Mouse (Mus musculus) Muller cell, postnatal 12 days (primary cell): Measurements from ENCODE around the gene Enthd1.
"Not testable (repeated sequence)": the region's sequence is repeated elsewhere in the genome, so short reads cannot be mapped to it uniquely, and the experiment has no call there.

Experiments used
- DNase-seq: peaks from one replicate; pipeline ENCODE4 v3.0.0-alpha.2; 2015; ENCODE audit errors: inconsistent ontology term

Gene Enthd1

GRCm38 (mm10) chr15:80565106-80565665 is at the start of gene Enthd1:
TSS of gene Enthd1 (minus strand) at chr15:80565156.
- DNase-seq: no peak

DNA sequence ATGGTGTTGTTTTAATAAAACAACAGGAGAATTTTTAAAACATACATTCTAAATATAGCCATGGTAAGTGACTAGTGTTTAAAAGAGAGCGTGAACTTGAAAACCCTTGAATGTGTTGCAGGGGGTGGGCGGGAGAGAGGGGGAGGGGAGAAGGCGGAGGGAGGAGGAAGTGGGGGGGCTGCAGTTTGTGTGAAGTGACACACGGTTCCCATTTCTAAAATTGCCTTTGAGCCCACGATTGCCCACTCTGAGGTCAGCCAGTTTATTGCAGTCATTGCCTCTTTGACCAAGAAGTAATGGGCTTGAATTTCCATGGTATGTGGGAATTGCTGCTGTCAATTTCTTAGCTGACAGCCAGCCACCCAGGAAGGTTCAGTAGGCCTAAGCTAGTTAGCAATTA is 48.9 kb upstream of the Enthd1 start:
- DNase-seq: no peak

DNA sequence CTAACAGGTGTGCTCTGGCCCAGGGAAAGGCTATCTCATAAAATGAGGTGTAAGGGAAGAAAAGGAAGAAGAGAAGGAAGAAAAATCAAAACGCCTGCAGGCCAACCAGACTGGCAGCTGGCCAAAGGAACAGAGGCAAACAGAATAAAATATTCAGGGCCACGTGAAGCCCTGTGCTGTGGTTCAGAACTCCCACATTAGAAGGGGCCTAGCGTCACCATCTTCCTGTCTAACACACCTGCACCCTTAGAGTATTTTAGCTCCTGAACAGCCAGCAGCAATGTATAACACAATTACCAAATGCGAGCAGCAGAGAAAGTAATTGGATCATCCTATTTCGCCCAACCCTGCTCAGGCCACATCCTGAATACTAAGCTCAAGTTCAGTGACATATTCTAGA is 46.5 kb upstream of the Enthd1 start:
- no peak for DNase-seq

DNA sequence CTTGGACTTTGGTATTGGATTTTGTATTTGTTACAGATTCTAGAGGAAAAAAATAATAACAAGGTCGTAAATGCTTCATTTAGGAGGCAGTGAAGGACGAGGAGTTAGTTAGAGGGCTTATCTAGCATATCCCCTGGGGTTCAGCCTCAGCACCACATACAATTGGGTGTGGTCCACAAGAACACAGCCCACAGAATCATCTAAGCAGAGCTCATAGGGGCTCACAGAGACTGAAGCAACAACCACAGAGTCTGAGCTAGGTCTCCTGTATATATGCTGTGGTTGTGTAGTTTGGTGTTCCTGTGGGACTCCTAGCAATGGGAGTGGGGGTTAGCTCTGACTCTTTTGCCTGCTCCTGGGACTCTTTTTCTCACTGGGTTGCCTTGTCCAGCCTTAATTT is 45.4 kb upstream of the Enthd1 start:
- DNase-seq: no peak

DNA sequence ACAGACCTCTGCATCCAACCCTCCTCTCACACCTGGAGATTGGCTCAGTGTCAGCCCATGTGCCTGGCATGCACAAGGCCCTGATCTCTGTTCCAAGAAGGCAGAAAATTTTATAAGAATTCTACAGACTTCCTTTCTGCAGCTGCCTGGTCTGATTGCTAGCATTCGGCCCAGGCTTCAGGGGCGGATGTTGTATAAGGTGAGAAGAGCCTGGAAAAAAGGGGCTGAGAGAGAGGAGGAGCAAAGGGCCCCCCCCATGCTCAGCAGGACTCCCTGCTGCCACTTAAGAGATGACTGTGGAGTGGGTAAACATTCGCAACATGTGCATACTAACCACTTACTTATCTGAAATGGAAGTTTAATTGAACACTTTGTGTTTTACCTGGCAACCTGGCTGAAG is 43.0 kb upstream of the Enthd1 start:
- no peak for DNase-seq

DNA sequence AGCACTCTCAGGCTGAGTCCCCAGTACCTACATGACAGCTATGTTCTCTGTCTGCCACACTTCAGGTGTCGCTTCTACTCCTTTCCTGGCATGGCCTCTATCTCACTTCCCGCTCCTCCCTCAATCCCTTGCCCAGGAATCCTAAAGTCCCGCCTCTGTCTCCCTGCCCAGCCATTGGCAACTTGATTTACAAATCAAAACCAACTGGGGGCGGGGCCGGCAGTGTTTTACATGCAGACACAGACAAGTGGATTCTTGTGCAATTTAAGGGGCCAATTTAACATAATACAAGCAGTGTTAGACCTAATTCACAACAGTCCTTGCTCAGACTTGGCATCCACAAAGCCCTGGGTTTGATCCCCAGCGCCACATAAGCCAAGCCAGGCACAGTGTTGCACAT is 39.1 kb upstream of the Enthd1 start:
- no peak for DNase-seq

DNA sequence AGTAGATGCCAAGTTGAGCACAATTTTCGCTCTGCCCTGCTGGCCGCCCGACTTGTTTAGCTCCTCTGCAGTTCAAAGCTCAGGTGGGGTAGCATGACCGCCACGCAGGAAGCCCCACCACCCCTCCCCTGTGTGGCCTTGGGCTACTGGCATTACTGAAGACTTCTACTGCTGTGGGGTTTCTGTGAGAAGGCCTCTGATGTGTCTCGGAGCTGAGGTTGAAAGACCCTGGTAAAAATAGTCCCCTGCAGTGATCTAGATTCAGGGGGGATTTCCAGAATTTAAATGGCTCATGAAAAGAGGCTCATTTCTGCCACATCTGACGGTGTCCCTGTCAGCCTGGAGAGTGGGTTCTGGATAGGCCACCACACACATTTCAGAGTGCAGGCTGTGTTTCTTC is 37.5 kb upstream of the Enthd1 start:
- DNase-seq: no peak

DNA sequence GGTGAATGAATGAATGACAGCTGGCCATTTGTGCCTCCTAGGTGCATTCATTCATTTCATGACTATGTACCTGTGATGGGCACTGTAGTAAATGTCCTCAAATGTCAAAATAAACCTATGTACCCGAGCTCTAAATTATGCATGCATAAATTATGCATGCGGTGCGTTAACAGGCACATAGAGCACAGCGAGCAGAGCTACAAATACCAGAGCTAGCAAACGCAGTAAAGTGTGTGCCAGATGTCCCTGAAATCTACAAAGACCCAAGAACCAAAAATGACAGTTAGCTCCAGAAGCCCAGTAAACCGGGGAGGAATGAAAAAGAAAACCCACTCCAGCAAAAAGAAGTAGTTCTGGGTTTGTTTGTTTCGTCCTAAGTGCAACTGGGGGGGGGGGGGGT is 36.5 kb upstream of the Enthd1 start:
- no peak for DNase-seq

- DNase-seq: no peak
Observed at GRCm38 (mm10) chr15:80599843-80600242, 34.9 kb upstream of the Enthd1 start.

DNA sequence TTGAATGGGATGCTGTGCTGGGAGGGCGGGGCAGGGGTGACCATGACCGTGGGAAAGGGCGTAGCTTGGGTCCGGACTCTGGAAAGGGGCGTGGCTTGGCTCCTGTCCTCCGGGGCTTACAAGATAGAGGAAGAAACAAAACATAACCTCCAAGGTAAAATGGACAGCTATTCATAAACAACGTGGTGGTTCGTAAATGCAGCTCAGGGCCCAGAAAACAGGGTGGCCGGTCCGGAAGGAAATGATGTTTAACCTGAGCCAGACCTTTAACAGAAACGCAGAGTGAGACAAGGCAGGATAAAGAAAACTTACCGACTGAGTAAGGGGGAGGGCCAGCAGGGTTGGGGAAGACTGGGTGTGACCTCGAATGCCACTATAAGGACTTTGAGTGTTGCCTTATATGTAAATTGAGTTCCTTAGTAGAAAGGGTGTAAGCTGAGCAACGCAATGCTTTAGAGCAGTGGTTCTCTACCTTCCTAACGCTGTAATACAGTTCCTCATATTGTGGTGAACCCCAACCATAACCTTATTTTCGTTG is 34.3 kb upstream of the Enthd1 start:
- DNase-seq: no peak

GRCm38 (mm10) chr15:80598750-80599149 is 33.8 kb upstream of the Enthd1 start:
- DNase-seq: no peak

- DNase-seq: no peak
Observed at GRCm38 (mm10) chr15:80593877-80594276, 28.9 kb upstream of the Enthd1 start.

DNA sequence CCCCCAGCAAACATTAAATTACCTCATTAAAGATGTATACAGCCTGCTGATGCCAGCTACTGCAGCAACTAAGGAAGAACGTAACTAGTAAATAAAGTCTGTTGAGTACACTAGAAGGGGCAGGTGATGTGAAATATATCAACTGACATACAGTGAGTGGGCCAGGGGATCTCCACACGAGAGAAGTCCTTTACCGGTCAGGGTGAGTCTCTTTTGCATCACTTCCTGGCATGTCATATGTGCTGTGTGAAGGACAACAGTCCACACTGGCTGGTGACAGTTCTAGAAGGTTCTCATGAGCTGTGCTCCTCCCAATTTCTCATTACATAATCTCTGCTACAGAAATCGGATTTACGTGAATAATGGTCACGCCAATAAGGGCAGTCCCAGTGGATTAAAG is 27.8 kb upstream of the Enthd1 start:
- no peak for DNase-seq

DNA sequence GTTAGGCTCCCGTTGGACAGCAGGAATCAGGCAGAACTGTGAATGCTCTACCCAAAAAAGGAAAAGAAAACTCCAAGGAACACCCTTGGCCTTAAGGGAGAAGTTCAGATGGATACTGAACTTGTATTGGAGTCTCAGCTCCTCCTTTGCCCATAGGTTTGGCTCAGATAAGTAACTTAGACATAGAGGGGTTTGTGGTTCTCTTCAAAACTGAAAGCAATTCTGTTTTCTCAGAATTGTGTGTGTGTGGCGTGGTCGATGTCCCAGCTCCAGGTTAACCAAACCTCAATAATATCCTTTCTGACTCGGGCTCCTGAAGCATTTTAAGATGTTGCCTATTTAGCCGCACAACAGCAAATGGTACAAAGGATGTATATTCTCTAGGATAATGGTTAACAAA is 25.7 kb upstream of the Enthd1 start:
- DNase-seq: no peak

DNA sequence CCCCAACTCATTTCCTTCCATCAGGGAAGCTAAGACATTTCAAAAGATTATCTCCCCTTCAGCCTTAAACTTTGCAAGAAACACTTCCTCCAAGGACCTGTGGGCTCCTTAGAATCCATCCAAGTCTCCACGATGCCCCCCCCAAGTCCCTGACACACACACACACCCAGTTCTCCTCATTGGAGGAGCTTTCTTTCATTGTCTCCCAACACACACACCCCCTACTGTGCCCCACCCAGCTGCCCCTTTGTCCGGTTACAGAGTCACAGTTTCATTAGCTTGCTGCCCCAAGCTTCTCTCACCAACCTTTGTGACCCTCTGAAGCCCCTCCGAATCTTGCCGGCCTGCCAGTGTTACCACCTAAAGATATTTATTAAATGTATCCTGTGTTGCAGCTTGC is 21.3 kb upstream of the Enthd1 start:
- no peak for DNase-seq

GRCm38 (mm10) chr15:80582581-80583495 is 17.9 kb upstream of the Enthd1 start:
- peak; percentile 37 for DNase-seq

- not testable (repeated sequence) for DNase-seq
Observed at GRCm38 (mm10) chr15:80580585-80580984, 15.6 kb upstream of the Enthd1 start.

DNA sequence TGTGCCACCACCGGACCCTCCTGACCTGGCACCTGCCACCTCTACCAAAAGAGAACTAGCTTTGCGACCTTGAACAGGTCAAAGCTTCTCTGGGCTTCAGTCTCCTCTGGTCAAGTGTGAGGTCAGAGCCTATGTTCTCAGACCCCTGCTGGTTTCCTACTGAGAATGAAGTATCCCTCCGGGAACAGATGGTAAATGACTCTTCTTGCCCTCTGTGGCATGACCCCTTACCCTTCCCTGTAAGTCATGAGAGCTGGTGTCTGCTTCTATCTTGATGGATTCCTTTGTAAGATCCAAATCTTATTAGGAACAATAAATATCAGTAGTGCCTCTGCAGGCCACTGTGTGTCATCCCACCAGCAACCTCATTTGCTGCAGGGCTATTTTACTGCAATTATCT is 14.2 kb upstream of the Enthd1 start:
- no peak for DNase-seq

DNA sequence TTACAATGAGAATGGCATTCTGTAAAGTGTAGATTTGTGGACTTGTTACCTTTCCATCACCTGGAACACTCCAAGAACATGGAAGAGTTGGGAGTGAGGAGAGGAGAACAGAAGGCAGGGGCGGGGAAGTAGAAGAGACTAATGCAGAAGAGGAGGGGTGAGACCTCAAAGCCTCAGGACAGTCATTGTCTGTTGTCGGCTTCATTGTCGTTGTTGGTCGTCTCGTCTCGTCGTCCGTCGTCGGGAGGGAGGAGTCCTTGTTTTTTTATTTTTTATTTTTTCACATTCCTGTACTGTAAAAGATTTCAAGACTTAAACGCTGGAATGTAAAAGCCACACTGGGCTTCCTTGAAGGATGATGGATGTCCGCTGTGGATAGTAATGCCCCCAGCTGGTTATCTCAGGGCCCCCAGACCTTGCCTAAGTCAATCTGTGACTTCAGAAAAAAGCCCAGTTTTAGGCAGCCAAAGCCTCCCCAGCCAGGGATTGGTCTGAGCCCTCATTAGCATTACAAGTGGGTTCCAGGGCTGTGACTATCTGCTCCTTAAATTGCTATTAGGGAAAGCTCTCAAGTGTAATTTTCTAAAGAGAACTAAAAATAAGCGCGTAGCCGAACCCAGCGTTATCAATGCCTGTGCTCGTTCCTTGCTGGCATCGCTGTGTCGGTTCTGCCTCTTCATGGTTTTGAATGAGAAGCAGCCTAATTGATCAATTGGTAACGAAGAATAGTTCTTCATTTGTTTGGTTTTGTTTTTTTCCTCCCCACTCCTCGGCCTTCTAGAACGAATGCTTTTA is 12.4 kb upstream of the Enthd1 start:
- no peak for DNase-seq

DNA sequence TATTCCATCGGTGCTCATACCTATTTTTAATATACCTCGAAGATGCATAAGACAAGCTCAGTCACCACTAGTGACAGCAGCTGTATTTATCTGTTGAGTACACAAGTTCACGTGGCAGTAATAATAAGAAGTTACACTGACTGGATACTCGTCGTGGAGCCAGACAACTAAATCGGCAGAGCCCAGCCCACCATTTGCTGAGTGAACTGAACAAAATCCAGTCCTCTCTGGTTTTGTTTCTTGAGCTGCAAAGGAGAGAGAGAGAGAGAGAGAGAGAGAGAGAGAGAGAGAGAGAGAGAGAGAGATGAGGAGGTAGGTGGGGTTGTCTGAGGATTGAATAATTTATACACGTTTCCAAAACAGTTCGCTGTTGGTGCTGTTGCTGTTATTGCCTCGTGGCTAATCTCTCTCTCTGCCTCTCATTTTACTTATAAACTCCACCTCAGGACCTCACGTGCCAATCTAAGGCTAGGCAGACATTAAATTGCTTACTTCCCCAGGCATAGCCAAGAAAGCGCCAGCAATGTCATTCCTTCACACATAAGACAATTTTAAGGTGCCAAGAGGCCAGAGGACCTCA is 11.5 kb upstream of the Enthd1 start:
- no peak for DNase-seq

DNA sequence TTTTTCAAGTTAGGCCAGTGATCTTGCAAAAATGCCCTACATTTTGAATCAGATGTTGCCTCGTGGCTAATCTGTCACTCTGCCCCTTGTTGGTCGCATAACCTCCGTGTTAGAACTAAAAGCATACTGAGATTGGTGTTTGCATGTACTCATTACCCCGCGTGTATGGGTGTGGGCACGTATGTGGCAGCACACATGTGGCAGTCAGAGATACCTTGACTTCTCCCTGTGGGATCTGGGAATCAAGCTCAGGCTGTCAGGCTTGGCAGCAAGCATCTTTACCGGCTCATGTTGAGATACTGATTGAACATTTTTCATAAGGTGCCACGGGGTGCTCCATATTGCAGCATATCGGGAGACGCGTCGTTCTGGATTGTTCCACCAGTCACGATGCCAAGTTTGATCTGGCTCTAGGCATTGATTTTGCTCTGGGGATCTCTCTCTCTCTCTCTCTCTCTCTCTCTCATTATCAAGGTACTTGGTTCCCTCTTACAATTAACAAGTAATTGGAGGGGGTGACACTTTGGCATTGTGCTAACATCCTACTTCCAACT is 10.9 kb upstream of the Enthd1 start:
- no peak for DNase-seq
